Mouse (Mus musculus) left cerebral cortex, postnatal 25 days (tissue): ENCODE results near the gene Rad51ap2. TPM values are rescaled to one million over a fixed set of nuclear protein-coding genes. Genes with fewer than 3 reads are reported as not detected.

Source experiments
- DNase-seq, 2 experiments: peaks; one replicate each; pipeline ENCODE4 v3.0.0; 2022; ENCODE audit warnings: low spot score in 2 of 2, mixed read lengths in 1 of 2
- intact Hi-C: fragments of 180-260 bp; cut with DNase I; formaldehyde crosslinking; loops from one replicate; pipeline ENCODE4 v1.15.1; 2025
- total RNA-seq, 2 experiments: library from RNA; stranded (reverse); gene quantifications; 2 replicates each; pipeline ENCODE4 v1.2.3; 2021

The Rad51ap2 gene
- total RNA-seq, result 1 to 10 TPM; 2.4 to 2.5 TPM

DNA sequence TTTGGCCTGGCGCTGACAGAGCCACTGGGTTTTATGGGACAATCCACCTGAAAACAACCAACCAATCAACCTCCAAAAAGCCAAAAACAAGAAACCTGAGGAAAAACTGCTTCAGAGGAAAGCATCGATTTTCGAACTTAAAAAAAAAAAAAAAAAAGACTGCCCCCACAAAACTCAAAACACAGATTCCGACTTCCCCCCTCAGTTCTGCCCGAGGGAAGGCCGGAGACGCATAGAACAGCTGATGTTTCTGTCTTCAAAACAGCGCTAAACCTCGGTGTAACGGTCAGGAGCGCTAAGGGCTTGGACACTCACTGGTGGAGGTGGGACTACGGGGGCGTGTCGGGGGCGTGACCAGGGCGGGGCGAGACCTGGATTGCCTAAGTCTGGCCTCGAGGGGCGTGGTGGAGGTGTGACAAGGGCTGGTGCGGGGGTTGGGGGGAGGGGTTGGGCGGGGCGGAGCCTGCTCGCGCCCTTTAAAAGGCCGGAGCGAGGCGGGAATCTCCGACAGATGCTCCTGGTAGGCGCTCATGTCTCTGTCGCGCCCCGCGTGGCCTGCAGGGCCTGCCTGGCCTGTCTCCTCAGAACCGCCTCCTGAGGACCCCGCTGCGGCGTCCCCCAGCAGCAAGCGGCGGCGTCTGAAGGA, at the start of gene Rad51ap2:
TSS of gene Rad51ap2 (plus strand) at position 531 of the 646 bp plus-strand sequence.
- intact Hi-C loops, result loop anchor here (1.0 to 5.0 kb wide), 5 partner anchors 19 to 692 kb away; partner anchors contain the start of gene Vsnl1
- DNase-seq, result peak; percentile 72 to 88

GRCm38 (mm10) chr12:11407679-11408078, 48.2 kb upstream of the Rad51ap2 start:
- intact Hi-C loops, result no loop called here
- peak in 1 of 2 experiments; percentile 62 for DNase-seq

GRCm38 (mm10) chr12:11418112-11418511, 37.8 kb upstream of the Rad51ap2 start:
- no peak for DNase-seq
- intact Hi-C loops, result no loop called here

- intact Hi-C loops, result no loop called here
- DNase-seq, result peak in 1 of 2 experiments; percentile 72
Observed at GRCm38 (mm10) chr12:11427396-11427795, 28.5 kb upstream of the Rad51ap2 start.

DNA sequence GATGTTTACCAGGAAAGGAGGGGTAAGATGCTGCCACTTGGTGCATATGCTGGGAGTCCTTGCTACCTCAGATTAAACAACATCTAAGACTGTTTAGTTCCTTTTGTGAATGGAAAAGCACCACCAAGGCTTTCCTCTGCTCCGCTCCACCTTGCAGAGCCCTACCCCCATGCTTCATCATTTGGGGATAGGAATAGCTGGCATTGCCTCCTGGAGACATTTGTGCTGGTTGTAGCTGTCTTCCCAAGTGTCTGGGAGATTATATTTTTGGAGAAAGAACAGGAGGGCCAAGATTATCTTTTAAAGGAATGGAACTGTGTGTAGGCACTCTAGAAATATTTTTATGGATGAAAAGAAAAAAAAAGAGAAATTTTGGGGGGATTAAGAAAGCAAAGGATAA, 22.8 kb upstream of the Rad51ap2 start:
- intact Hi-C loops, result no loop called here
- DNase-seq, result peak in 1 of 2 experiments; percentile 71

DNA sequence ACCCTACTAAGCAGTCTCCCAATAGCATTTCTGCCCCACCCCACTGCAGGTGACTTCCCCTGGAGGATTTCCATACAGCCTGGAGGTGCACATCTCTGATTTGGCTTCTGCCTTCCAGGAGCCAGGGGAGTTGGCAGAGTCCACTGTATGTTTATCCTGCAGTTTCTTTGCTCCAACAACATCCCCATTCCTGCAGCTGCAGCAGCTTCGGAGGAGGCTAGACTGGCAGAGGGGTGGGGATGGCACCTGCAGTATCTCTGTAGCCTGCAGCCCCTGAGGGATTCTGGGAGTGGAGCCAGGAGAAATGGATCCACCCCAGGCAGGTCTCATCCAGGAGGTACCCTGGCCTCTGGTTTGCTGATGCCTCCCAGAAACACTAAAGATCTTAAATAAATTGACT, 22.2 kb upstream of the Rad51ap2 start:
- intact Hi-C loops, result no loop called here
- peak; percentile 21 to 52 for DNase-seq

DNA sequence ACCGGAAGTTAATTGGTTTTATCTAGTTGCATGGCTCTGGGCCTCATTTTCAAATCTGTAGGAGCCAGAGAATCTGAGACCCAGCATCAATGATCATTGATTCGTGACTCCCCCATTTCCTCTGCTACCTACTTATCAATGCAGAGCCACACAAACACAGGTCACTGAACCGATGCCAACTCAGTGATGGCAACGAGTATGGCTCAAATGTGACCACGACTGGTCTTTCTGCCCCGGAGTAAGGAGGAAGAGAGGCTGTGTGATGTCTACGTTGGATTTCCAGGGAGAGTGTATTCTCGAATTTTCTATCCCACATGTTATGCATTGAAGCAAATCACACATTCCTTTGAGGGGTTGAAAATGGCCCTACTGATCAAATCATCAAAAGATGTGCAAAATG, 21.4 kb upstream of the Rad51ap2 start:
- intact Hi-C loops, result no loop called here
- no peak for DNase-seq

DNA sequence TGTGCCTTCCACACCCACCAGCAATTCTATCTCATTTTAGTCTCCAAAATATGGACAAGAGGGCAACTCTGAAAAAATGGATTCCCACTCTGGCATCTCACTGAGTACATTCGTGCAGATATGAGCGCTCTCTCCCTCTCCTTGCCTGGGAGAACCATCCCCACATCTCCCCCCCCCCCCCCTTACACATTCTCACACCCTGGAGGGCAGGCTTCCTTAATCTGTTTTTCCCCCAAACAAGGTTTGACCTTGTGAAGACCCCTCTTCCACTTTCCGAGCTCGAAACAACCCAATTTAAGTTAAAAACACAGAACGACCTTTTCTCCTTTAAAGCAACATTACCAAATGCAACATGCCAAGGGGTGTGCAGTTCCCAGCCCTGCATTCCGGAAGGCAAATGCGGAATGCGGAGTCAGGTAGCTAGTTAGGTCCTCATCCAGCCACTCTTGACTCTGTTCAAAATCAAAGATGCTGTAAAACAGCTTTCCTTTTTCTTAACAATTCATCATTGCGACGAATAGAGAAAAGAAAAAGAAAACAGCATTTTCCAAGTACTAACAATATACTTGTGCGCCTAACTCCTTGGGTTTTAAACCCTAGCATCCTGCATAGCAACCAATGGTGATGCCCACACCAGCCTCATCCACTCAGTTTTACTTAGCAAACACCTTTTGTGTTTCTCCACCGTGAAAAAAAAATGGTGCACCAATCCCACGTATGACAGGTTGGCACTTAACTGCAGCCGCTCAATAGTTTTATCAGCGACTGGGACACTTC, 20.4 kb upstream of the Rad51ap2 start:
- peak; percentile 30 to 43 for DNase-seq
- intact Hi-C loops, result loop anchor here (2.0 to 5.0 kb wide), 5 partner anchors 21 to 712 kb away; partner anchors contain the start of genes Gen1, Rad51ap2 and Smc6

GRCm38 (mm10) chr12:11436023-11436350, 19.9 kb upstream of the Rad51ap2 start:
- intact Hi-C loops, result loop anchor here (2.0 to 5.0 kb wide), 5 partner anchors 21 to 711 kb away; partner anchors contain the start of genes Gen1, Rad51ap2 and Smc6

DNA sequence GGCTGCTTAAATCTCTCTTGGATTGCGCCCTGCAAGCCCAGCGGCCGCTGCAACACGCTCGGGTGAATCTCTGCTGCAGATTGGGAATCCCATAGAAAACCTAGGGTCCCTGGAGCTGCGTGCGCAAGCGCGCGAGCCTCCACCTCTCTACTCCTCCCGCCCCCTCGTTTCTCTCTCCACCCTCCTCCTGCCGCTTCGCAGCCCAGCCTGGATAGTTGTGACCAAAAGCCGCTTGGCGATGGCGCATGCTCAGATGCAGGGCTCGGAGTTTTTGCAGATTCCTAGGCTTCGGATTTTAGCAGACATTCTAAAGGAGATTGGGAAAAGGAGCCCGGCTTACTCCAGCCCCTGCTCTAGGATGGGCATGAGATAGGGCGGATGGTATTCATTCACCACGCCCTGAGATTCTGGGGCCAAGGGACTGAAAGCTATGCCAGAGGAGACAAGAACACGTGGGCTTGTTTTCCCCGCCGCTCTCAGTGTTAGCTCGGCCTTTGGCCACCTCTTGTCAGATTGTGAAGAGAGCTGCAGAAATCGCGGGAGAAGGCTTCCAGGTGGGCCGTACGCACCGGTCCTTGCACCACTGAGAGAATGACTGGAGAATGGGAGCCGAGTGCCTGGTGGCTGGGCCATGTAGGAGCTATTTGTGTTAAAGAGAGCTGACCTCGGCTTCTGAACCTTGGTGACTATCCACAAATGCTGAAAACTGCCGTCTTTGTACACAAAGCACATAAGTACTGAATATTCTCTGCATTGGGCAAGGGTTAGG, 19.2 kb upstream of the Rad51ap2 start, which contains the start of gene Vsnl1:
TSS of gene Vsnl1 (minus strand) at position 117 of the 769 bp plus-strand sequence.
- intact Hi-C loops, result loop anchor here (2.0 to 5.0 kb wide), 5 partner anchors 20 to 711 kb away; partner anchors contain the start of genes Gen1, Rad51ap2 and Smc6
- DNase-seq, result peak; percentile 90 to 98

More at GRCm38 (mm10) chr12:11436023-11436350, 19.9 kb upstream of the Rad51ap2 start:
- DNase-seq, result peak in 1 of 2 experiments; percentile 42

GRCm38 (mm10) chr12:11437266-11437906, 18.5 kb upstream of the Rad51ap2 start:
- intact Hi-C loops, result loop anchor here (2.0 to 5.0 kb wide), 5 partner anchors 19 to 710 kb away; partner anchors contain the start of genes Gen1, Rad51ap2 and Smc6
- peak; percentile 88 to 90 for DNase-seq

- DNase-seq, result peak in 1 of 2 experiments; percentile 22
Observed at GRCm38 (mm10) chr12:11437907-11438447, 17.9 kb upstream of the Rad51ap2 start.

GRCm38 (mm10) chr12:11454146-11454545, 1.7 kb upstream of the Rad51ap2 start:
- intact Hi-C loops, result no loop called here
- no peak for DNase-seq

More at GRCm38 (mm10) chr12:11437907-11438447, 17.9 kb upstream of the Rad51ap2 start:
- intact Hi-C loops, result loop anchor here (2.0 to 5.0 kb wide), 5 partner anchors 19 to 709 kb away; partner anchors contain the start of genes Gen1, Rad51ap2 and Smc6

DNA sequence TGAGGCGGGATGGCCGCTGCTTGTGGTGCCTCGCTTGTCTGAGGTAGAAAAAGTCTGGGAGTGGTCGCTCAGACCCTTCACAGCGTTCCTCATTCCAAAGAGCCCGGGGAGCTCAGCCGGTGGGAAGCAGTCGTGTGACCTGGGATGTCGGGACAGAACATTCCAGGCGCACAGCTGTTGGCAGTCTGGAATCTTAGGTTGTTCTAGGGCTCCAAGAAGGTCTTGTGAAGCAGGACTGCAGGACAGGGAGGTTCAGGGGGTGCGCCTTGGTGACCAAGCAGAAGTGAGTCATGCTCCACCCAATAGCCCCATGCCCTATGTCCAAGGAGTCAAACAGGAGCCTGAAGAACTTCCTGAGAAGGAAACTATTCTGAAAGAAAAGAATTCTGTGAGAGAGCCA, 334 bp downstream of the Rad51ap2 start:
- intact Hi-C loops, result loop anchor here (1.0 to 5.0 kb wide), 5 partner anchors 19 to 691 kb away; partner anchors contain the start of gene Vsnl1
- DNase-seq, result no peak

- intact Hi-C loops, result loop anchor here (1.0 to 5.0 kb wide), 5 partner anchors 20 to 691 kb away; partner anchors contain the start of gene Vsnl1
- DNase-seq, result peak in 1 of 2 experiments; percentile 63
Observed at GRCm38 (mm10) chr12:11456632-11457031, 753 bp downstream of the Rad51ap2 start.
